Mouse (Mus musculus) CD8-positive naive resting alpha-beta T cell, adult 2 months (primary cell): ENCODE data around the gene Tekt5.
A peak's percentile ranks its signal among the peaks of the same experiment; 100 is the strongest.

Source experiments
- DNase-seq, 2 experiments: peaks; one replicate each; pipeline ENCODE4 v3.0.0; 2022; ENCODE audit warnings: low read depth in 2 of 2, low spot score in 2 of 2

The Tekt5 gene

DNA sequence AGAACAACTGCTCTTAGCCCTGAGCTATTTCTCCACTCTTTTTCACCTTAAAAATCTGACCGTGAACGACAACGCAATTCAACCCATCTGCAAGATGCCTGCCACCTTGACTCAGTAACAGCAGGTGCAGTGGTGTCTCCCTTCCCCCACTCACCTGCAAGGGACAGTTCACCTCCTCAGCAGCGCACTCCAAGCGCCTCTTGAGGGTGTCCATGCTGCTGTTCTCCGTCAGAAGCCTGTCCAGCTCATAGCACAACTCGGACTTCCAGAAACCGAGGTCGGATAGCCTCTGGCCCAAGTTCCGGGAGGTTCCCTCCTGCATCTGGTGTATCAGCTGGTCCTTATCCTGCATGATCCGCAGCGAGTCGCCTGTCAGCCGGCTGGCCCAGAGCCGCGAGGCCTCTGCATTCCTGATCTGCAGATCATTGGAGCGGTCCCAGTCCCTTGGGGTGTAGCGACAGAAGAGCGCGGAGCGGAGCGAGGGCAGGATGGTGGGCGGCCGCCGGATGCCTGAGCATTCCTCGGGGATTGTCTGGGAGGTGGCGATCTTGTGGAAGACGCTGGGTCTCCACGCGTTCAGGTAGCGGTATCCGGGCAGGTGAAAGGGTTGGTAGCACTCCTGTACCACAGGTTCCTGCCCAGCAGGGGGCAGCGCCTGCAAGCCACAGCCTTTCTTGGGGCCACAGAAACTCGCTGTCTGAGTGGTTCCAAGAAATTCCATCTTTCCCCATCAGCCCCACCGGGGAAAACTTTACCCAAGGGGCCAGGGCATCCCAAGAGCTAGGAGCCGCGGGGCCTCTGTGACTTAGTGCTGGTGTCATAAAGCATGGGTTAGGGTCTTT lies at the start of gene Tekt5:
Gene Tekt5 (minus strand): TSS at position 792 of the 842 bp plus-strand sequence.
- DNase-seq, result no peak

DNA sequence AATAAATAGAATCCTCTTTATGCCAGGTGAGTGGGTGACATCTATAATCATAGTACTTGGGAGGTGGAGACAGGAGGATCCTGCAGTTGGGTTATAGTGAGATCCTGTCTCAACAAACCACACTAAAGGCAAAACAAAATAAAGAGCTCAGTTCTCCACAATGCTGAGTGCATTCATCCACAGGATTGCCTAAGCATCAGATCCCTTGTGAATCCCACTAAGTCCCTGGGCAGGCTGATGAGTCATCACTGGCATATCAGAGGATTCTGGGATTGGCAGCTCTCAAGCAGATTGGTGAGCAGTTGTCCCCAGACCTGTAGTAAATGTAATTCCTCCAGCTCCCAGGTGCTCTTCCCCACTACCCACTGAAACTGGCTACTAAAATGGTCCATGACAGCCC lies 48.4 kb upstream of the Tekt5 start:
- no peak for DNase-seq

DNA sequence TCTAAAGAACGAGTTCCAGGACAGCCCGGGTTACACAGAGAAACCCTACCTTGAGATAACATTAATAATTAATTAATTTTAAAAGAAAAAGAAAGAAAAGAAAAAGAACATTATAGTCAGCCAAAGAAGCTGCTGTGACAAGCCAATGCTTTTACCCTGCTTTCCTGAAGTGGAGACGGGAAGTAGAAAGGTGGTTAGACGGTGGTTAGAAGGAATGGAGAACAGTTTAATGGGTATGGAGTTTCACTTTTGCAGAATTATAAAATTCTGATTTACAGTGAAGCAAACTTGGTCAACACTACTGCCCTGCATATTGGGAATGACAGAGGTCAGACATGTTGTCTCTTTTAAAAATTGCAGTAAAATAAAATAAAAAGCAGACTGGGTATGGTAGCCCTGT lies 46.5 kb upstream of the Tekt5 start:
- no peak for DNase-seq

DNA sequence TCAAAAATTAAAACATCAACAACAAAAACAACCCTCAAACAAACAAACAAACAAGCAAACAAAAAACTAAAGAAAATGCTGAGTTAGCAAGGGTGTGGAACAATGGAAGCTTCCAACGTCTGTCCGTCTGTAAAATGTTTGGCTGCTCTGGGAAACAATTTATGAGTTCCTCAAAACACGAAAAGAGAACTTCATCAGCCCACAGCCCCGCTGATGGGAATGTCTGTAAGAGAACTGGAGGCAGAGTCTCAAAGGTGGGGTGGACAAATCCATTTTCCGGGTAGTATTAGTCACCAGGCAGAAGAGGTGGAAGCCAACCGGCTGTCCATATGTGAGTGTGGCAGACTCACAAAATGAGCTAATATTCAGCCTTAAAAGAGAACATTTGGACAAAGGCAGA lies 46.0 kb upstream of the Tekt5 start:
- no peak for DNase-seq

DNA sequence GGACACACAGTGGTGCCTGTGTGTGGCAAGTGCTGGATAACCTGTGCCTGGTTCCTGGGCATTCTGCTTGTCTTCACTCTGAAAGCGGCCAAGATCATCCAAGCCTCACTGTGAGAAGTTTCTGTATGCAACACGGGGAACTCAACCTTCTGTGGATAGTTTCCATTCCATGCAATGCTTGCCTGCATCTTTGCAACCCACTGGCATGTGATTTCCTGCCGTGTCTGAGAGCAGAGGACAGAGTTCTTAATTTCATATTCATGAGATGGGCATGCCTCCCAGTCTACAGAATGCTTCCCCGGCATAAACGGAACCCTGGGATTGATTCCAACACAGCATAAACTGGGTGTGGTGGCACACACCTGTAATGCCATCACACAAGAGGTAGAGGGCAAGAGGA lies 42.8 kb upstream of the Tekt5 start:
- no peak for DNase-seq

DNA sequence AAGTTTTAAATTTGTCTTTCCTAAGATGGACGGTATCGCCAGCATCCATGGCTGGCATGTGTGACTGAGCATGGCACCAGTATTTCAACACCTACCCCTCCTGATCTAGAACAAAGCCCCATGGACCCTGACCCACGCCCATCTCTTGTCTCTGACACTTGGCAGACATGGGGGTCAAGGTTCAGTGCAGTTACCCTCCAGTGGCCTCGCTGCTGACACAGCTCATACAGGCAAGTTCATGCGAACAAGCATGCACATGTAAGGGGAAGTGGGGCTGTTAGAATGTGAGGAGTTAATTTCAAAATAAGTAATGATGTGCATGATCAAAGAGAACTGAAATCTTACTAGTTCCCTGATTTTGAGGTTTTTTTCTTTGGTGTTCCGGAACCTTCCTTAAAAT lies 40.9 kb upstream of the Tekt5 start:
- no peak for DNase-seq

DNA sequence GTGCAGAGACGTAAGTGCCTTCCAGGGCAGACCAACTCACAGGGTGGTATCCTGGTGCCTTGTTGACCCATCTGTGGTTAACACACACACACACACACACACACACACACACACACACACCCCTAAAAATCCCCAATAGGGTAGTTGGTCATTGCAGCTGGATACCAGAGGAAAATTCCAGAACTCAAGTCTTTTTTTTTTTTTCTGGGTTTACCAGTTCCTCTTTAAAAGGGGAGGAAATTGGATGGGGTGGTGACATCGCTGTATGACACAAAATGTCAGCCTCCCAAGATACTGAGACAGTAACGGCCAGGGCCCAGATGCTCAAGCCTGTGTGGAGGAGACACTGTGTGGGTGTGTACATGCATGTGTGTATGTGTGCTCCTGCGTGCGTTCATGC lies 38.1 kb upstream of the Tekt5 start:
- DNase-seq, result no peak

DNA sequence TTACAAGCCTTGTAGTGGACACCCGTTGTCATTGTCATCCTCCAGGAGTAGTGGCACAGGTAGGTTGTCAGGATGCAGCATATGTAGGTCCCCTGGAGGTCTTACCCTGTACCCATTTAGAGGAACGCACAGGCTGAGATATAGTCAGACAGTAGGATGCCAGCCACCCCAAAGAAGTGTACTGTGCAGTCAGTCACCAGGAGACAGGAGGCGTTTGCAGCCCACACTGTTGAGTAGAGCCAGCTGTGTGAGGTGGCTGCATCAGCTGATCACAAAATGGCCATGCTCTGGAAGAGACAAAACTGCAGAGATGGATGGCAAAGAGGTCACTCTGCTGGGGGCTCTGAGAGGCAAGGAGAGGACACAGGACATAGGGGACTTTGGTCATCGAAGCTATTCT lies 37.1 kb upstream of the Tekt5 start:
- no peak for DNase-seq

DNA sequence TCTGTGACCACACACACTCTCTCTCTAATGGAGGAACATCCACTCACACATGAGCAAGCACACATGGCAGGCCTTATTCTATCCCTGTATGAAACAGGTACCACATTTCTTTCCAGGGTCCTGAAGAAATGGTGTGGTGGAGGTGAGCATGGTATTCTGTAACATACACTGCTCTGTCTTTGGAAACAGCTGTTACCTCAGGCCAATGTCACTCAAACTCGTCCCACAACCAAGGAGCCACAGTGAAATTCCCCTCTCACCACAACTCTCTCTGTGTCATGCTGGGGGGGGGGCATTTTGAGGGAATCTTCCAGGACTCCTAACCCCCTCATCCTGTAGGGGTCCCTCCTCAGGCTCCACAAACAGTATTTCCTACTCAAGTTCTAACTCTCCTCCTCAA lies 36.6 kb upstream of the Tekt5 start:
- no peak for DNase-seq

DNA sequence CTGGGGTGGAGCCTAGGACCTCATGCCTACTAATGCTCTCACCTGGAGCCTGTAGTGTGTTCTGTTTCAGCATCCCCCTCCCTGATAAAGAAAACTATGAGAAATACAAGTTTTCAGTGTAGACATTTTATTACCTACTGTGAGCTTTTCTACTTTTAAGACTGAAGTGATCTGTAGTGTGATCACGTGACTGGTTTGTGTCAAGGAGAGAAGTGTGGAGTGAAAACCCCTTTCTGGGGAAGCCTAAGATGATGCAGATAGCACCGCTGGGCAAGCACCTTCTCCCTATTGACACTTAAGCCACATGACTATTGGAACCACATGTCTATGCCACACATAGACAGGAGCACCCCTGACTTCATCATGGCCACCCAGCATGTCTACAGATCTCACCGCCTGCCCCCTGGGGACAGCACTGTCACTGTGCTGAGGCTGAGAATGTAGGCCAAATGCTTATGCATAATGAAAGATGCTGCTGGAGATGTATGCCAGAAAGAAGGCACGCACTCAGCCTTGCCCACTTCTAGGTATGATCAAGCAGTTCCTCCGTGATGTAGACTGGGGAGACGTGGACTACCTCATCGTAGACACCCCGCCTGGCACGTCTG lies 25.3 kb upstream of the Tekt5 start:
- no peak for DNase-seq

DNA sequence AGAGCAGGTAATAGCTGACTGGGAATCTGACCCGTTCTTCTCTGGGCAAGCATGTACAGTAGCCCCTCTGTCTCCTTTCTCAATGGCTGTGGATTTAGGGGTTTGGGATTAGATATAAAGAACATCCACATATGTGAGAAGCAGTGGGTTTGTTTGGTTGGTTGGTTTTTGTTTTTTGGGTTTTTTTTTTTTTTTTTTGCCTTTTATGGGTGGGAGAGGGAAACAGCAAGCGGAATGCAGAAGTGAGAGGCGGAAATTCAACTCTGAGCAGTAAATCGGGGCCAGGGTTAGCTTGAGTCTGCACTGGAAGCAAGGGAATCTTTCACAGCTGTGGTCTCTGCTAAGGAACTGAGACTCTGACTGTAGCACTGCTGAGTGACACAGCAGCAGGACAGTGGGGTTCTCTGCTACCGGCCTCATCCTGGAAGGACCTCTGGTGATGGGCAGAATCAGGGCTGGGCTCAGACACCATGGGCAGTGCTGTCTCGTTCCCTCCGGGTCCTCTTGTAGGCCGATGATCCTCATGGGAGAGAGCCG lies 22.5 kb upstream of the Tekt5 start:
- no peak for DNase-seq

DNA sequence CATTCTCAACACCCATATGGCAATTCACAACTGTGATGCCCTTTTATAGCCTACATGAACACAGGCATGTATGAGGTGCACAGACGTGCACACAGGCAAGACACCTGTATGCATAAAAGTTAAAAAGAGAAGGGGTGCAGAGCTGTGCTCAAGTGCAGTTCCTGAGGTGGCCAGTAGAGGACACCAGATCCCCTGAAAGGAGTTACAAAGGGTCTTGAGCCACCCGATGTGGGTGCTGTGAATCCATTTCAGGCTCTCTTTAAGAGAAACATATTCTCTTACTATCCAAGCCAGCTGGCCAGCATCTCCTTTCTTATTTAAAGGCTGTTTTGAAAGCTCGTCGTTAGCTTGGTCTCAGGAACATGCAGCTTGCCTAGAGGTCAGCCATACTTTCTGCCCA lies 21.6 kb upstream of the Tekt5 start:
- DNase-seq, result no peak

DNA sequence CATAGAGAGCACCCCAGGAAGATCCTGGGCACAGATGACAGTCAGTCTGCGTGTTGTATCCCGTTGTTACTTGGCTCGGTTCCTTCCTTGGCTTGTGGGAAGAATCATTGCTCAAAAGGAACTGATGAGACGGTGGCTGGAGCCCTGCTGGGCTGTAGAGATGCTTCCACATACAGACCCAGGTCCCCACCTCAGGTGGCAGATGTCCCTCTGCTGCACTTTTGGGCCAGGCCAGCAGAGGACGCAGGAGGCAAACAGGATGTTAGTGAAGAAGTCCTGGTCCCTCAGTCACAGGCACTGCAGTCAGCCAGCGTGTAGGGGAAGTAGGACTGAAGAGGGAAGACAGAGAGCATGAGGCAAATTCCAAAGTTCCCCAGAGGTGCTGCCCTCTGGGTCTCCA lies 20.7 kb upstream of the Tekt5 start:
- DNase-seq, result no peak

DNA sequence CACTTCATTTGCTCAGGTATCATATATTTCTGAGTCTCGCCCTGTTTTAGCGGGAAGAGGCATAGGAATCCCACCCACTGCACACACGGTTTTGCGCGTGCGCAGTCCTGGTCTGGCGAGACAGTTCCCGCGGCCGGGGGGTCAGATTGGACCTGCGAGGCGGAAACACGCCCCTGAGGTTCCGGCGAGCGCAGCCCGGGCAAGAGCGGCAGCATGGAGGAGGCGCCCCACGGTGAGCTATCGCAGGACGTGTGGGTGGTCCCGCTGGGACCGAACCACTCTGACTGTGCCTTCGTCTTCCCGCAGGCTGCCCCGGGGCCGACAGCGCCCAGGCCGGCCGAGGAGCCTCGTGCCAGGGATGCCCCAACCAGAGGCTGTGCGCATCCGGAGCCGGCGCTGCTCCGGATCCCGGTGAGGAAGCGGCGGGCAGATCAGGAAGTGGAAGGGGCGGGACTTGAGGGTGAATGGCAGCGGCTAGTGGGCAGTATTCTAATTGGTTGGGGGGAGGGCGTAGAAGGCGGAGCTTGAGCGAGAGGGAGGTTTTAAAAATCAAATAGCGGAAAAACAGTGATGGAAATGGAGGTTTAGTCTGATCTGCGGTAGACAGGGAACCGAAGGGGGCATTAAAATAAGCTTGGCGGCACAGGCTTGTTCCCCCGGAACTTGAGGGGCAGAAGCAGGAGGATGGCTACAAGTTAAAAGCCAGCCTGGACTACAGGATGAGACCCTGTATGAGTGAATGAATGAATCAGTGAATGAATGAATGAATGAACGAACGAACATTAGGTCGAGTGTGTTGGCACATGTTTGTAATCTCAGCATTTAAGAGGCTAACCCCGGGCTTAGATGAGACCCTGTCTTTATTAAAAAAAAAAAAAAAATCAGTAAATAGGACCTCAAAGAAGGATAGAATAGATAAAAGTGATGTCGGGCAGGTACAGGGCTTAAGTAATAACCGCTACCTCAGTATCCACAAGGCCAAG lies 16.8 kb upstream of the Tekt5 start, which contains the start of gene Nubp1:
Gene Nubp1 (plus strand): TSS at position 185 of the 983 bp plus-strand sequence.
- peak; percentile 80 to 82 for DNase-seq

DNA sequence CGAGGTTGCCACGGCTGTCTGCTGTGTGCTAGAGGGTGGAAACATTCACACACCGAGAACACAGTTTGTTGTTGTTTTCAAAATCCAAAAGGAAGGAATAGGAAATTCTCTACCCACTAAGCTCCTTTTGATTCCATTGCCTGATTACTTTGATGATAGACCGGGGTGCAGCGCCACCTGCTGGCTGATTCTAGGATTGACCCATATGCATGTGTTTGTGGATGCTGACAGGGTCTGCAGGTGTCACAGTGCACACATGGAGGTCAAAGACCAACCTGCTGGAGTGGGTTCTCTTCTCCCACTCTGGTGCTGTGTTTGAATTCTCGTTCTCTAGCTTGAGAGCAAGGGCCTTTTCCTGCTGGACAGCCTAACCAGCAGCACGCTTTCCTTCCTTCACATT lies 3.9 kb upstream of the Tekt5 start:
- DNase-seq, result peak; percentile 76 to 77

DNA sequence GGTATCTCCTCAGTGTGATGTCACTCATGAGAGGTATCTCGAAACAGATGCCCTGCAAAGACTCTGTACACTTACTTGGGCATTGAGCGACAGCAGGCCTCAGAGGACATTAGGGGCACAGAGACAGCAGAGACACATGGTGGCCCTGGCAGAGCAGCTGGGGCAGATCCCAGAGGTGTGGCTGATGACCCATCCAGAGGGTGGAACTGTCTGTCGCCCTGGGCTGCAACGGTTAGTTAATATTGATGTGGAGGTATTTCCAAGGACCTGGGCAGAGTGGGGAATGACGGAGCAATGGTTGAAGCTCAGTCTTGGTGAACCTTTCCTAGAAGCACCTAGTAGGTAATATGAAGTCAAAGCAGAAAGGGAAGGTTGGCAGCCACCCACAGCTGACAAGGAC lies 3.5 kb upstream of the Tekt5 start:
- DNase-seq, result no peak

DNA sequence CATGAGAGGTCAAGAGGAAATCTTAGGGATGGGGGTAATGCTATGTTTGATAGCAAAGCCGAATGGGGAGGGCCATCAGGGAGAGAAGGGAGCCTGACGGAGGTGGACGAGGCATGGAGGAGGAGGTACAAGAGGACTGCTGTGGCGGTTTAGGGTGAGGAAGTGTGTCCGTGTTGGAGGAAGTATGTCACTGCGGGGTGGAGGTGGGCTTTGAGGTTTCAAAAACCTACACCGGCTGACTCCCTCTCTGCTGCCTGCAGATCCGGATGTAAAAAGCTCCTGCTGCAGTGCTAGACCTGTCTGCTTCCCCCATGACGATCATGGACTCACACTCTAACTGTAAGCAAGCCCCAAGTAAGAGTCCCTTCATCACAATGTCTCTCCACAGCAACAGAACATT lies 2.7 kb downstream of the Tekt5 start:
- no peak for DNase-seq

DNA sequence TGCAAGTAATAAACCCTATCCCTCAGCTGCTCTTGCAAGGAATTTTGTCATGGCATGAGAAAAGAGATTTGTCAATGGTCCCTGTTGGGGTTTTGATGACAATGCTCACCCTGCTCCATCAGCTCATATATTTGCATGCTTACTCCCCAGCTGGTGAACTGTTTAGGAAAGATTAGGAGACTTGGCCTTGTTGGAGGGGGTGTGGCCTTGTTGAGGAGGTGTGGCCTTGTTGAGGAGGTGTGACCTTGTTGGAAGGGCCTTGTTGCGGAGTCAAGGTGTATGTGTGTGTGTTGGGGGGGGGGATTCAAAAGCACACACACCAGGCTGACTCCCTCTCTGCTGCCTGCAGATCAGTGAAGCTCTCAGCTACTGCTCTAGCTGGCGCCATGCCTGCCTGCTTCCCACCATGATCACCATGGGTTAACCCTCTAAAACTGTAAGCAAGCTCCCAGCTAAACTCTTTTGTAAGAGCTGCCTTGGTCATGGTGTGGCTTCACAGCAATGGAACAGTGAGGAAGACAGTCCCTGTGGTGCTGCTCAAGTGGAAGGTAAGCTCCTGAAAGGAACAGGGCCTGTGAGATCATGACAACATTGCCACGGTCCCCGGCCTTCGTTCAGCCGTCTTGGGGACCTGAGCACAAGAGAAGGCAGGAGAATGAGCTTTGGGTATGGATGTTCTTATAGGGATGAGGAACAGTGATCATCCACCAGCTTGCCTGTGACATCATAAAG lies 6.5 kb downstream of the Tekt5 start:
- DNase-seq, result no peak

DNA sequence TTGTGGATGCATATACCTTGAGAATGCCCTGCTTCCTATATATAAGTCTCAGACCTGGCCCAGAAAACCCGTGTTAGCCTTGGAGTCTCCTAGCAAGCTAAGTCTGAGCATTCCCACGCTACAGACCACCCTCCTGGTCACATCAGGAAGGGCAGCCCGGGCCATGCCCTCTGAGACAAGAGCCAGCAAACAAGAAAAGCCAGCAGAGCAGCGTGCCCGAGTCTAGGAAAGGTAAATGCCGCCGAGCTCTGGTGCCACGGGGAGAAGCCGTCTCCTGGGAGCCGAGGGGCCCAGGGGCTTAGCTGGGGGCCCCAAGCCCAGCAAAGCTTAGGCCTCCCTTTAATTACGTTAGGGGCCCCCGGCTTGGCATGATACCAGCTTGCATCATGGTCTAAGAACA lies 10.0 kb downstream of the Tekt5 start:
- DNase-seq, result no peak

DNA sequence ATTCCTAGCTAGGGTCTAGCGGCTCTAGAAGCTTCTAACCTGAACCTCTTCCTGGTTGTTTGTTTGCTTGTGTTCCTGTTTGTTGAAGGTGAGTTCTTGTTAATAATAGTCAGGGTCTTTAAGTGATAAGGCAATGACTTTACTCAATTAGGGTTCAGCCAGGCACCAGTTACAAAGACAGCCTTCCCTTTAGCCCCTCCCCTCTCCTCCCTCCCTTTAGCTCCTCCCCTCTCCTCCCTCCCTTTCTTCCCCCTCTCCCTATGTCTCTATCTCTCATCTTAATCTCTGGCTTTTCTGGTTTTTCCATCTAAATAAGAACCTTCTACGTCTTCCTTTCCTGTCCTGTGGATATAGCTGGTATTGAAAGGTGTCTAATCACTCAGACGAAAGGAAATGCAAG lies 10.7 kb downstream of the Tekt5 start:
- no peak for DNase-seq

DNA sequence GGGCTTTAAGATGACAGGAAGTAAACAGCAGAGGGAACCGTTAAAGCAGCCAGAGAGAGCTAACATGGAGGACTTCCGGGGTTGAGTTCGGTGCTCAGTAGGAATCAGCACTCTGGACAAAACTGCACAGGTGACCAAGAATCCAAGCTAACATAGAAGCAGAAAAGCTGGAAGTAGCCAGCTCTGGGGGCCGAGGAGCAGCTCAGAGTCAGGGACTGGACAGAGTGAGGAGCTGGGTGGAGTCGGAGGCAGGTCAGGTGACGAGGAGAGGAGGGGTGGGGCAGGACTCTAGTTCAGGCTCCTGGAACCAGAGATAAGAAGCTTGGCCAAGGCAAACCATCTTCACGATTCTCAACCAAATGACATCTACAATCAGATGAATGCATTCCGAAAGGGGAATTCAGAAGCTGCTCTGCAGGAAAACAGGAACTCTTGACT lies 11.2 kb downstream of the Tekt5 start:
- peak in 1 of 2 experiments; percentile 18 for DNase-seq
